Mouse (Mus musculus): ENCODE measurements around the gene Cbx2. TPM values are rescaled to one million over a fixed set of nuclear protein-coding genes. Genes with fewer than 3 reads are reported as not detected.

Gene Cbx2
- total and polyA plus RNA-seq, 3 experiments, result 13.1 to 13.3 TPM; not detected in 1

DNA sequence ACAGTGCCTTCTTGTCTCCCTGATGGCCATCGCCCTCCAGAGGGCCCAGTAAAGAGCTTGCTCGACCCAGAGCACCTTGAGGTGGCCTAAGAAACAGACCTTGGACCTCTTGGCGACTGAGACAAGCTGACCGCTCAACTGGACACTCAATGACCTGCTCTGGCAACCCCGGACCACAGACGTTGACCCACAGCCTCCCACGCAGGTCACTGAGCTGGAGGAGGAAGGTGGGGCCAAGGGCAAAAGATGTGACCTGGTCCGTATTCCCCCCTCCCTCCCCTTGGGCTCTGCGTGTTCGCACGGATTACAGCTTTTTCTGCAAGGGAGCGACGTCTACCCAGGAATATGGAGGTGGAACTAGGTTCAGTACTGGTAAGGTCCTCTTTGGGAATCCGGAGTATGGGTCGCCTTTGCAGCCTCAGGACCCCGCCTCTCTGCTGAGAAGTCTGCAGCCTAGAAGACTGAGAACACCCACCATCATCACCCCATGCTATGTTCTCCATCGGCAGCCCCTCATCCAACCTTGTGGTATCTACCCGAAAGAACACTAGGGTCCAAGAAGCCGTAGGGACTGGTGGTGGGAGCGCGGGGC is 12.4 kb downstream of the Cbx2 start (continued):
- no peak for TF ChIP-seq USF2 (IDR thresholded peaks at IDR 0.05; ENCODE audit: borderline replicate concordance in 1 of 2, insufficient read depth in 1 of 2, low read depth in 1 of 2, low read length in 2 of 2)

GRCm38 (mm10) chr11:119035686-119036165 is 13.0 kb downstream of the Cbx2 start:
- no peaks in the 10 kb centered on the region for H3K27me3 ChIP-seq (ENCODE audit: control insufficient read depth in 1 of 2, insufficient read depth in 2 of 2, low read length in 2 of 2)
- H3K79me2 ChIP-seq (ENCODE audit: control insufficient read depth, insufficient read depth, low read length, poor library complexity), result peaks cover 4% of the 10 kb centered on the region
- H3K4me3 ChIP-seq (ENCODE audit: control insufficient read depth in 1 of 2, insufficient read depth in 1 of 2, low read depth in 2 of 2, low read length in 2 of 2), result no peak overlapping the region
- peaks cover 0 to 5% of the 10 kb centered on the region in 2 experiments; a peak in 3 of 4 replicates for H3K4me1 ChIP-seq (ENCODE audit: control insufficient read depth in 1 of 2, insufficient read depth in 2 of 2, low read length in 2 of 2)
- no peak overlapping the region for H3K9ac ChIP-seq (ENCODE audit: control insufficient read depth, low read depth, low read length, poor library complexity, severe bottlenecking)
- TF ChIP-seq TCF12 (IDR thresholded peaks at IDR 0.05; ENCODE audit: low read depth, low read length), result no peak
- TF ChIP-seq GABPA (IDR thresholded peaks at IDR 0.05; ENCODE audit: low read depth, low read length), result no peak
- no peak for TF ChIP-seq ETS1 (IDR thresholded peaks at IDR 0.05; ENCODE audit: low read depth, low read length)
- no peak for TF ChIP-seq TAL1 (IDR thresholded peaks at IDR 0.05; ENCODE audit: low read length)
- no peak for TF ChIP-seq USF1 (IDR thresholded peaks at IDR 0.05; ENCODE audit: low read depth, low read length)
- TF ChIP-seq ZC3H11A (IDR thresholded peaks at IDR 0.05; ENCODE audit: low read depth, low read length), result no peak
- no peak for DNase-seq (ENCODE audit: low read depth, low spot score)
- H3K27ac ChIP-seq (ENCODE audit: control insufficient read depth, low read depth, low read length), result no peak overlapping the region
- peaks cover 0 to 7% of the 10 kb centered on the region in 2 experiments; a peak in 2 of 4 replicates for H3K36me3 ChIP-seq (ENCODE audit: control insufficient read depth in 1 of 2, insufficient read depth in 2 of 2, low read length in 2 of 2)
- no peaks in the 10 kb centered on the region for H3K9me3 ChIP-seq (replicated peaks; ENCODE audit: insufficient read depth, low read length)

DNA sequence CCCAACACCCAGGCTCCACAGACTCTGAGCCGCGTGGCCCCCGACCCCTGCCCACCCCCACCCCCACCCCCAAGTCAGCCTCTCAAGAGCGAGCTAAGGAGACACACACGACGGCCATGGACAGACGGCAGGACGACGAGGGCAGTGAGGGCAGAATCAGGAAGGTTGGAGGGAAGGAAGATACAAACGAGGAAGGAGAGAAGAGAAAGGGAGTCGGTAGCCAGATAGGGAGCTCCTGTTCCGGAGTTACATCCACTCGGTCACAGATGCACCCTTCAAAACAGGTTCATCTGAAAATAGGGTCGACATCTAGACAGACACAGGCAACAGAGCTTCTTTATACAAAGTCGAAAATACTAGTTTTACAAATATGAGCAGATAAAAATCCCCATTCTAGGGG is 13.7 kb downstream of the Cbx2 start:
- Histone ChIP-seq H3K36me3 (ENCODE audit: control insufficient read depth in 1 of 2, insufficient read depth in 2 of 2, low read length in 2 of 2) (peaks cover 0 to 7% of the 10 kb centered on the region in 2 experiments; a peak in 2 of 4 replicates), H3K27me3 (ENCODE audit: control insufficient read depth in 1 of 2, insufficient read depth in 2 of 2, low read length in 2 of 2) (no peaks in the 10 kb centered on the region), H3K79me2 (ENCODE audit: control insufficient read depth, insufficient read depth, low read length, poor library complexity) (peaks cover 4% of the 10 kb centered on the region), H3K4me3 (ENCODE audit: control insufficient read depth in 1 of 2, insufficient read depth in 1 of 2, low read depth in 2 of 2, low read length in 2 of 2) (no peak overlapping the region), H3K27ac (ENCODE audit: control insufficient read depth, low read depth, low read length) (no peak overlapping the region), H3K4me1 (ENCODE audit: control insufficient read depth in 1 of 2, insufficient read depth in 2 of 2, low read length in 2 of 2) (peaks cover 0 to 6% of the 10 kb centered on the region in 2 experiments; a peak in 3 of 4 replicates), H3K9me3 (replicated peaks; ENCODE audit: insufficient read depth, low read length) (no peaks in the 10 kb centered on the region), H3K9ac (ENCODE audit: control insufficient read depth, low read depth, low read length, poor library complexity, severe bottlenecking) (no peak overlapping the region)
- DNase-seq (ENCODE audit: low read depth, low spot score), result no peak
- TF ChIP-seq ZMIZ1 (IDR thresholded peaks at IDR 0.05; ENCODE audit: low read depth, low read length), result no peak
- no peak for TF ChIP-seq UBTF (IDR thresholded peaks at IDR 0.05; ENCODE audit: borderline replicate concordance, insufficient read depth, low read depth, low read length)
- no peak for TF ChIP-seq TCF12 (IDR thresholded peaks at IDR 0.05; ENCODE audit: low read depth, low read length)
- TF ChIP-seq TBP (IDR thresholded peaks at IDR 0.05; ENCODE audit: low read depth, low read length), result no peak
- TF ChIP-seq RAD21 (IDR thresholded peaks at IDR 0.05; ENCODE audit: low read depth, low read length), result no peak
- TF ChIP-seq ELF1 (IDR thresholded peaks at IDR 0.05; ENCODE audit: low read depth, low read length), result no peak
- no peak for TF ChIP-seq CHD2 (IDR thresholded peaks at IDR 0.05; ENCODE audit: low read length)
- no peak for TF ChIP-seq JUND (IDR thresholded peaks at IDR 0.05; ENCODE audit: low read depth, low read length)
- TF ChIP-seq POLR2AphosphoS2 (IDR thresholded peaks at IDR 0.05; ENCODE audit: low read length), result no peak
- TF ChIP-seq POLR2AphosphoS5 (IDR thresholded peaks at IDR 0.05; ENCODE audit: borderline replicate concordance, low read depth, low read length), result no peak
- TF ChIP-seq KAT2A (conservative IDR thresholded peaks at IDR 0.05; ENCODE audit: low read depth, low read length), result no peak
- TF ChIP-seq GABPA (IDR thresholded peaks at IDR 0.05; ENCODE audit: low read depth, low read length), result no peak
